ENCODE assay signal across 2 mouse cellular contexts in genomic region chr2:154656710-154657485, GRCm38 (mm10).
TF ChIP-seq lines count a peak whose summit lies in the region.

No protein-coding gene starts in this region.

TF ChIP-seq in C2C12, 6 proteins besides CTCF, POLR2A, EP300 and RAD21 (continued from another document):
- TF ChIP-seq USF1 (IDR thresholded peaks at IDR 0.05; ENCODE audit: low read depth) (no peak), FOSL1 (IDR thresholded peaks at IDR 0.05; ENCODE audit: insufficient read depth, low read length, poor library complexity, severe bottlenecking) (no peak), MYOG (IDR thresholded peaks at IDR 0.05; ENCODE audit: control insufficient read depth, extremely low read depth, insufficient read length) (no peak), MYOD1 (IDR thresholded peaks at IDR 0.05; ENCODE audit: control insufficient read depth, insufficient read length, low read depth) (no peak)

TF ChIP-seq in myocyte, 11 proteins besides CTCF, POLR2A, EP300 and RAD21 (continued from another document):
- TF ChIP-seq MYOG (IDR thresholded peaks at IDR 0.05; ENCODE audit: control insufficient read depth in 1 of 3, insufficient read depth in 1 of 3, insufficient read length in 2 of 3, low read depth in 2 of 3) (peak in 2 of 3 experiments; percentile 23 to 71), MYOD1 (IDR thresholded peaks at IDR 0.05; ENCODE audit: control insufficient read depth in 1 of 3, insufficient read length in 2 of 3, low read depth in 2 of 3) (peak in 1 of 3 experiments; percentile 53), SRF (IDR thresholded peaks at IDR 0.05; ENCODE audit: control insufficient read depth, insufficient read length, low read depth) (peak; percentile 72), POLR2AphosphoS2 (IDR thresholded peaks at IDR 0.05; ENCODE audit: insufficient read length, low read depth) (peak; percentile 64), MAX (IDR thresholded peaks at IDR 0.05; ENCODE audit: low read depth) (no peak)
